Comparison of ENCODE assay signal across 15 mouse cellular contexts in the genomic region with DNA sequence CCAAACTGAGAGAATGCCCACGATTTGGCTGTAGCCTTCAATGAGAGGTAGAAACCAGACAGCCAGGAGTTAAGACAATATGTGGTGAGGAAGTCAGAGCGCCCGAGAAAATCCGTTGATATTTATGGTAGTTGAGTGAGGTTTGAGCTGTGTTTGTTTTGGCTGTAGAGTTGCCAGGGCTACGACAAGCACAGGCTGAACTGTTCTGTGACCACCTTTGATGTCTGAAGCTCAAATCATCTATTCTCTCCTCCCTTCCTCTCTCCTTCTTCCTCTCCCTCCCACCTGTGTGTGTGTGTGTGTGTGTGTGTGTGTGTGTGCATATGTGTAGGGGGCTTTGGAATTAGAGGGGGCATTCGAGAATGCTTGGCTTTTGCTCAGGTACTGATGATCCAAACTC. TPM values are rescaled to one million over a fixed set of nuclear protein-coding genes. Genes with fewer than 3 reads are reported as not detected.
DNase-seq lines count a peak whose midpoint lies in the region; ATAC-seq lines count a peak whose summit lies in the region.
"Had no signal": no experiment of that assay in that cellular context is flagged by ENCODE, and none has a peak within 500 bp of the region (broad histone marks: within the 10 kb centered on the region; RNA-seq: fewer than 3 reads in every experiment).

No protein-coding gene starts in this region.

- no peaks in the 10 kb centered on the region for H3K36me3 ChIP-seq in embryonic facial prominence, embryonic 14.5 days (ENCODE audit: control insufficient read depth, insufficient read depth, low read length)
- H3K36me3 ChIP-seq in embryonic facial prominence, embryonic 10.5 days (replicated peaks): no peaks in the 10 kb centered on the region
- H3K36me3 ChIP-seq in kidney, embryonic 14.5 days (ENCODE audit: control insufficient read depth, insufficient read depth, low read length): no peaks in the 10 kb centered on the region
- H3K36me3 ChIP-seq in midbrain, embryonic 13.5 days: no peaks in the 10 kb centered on the region
- H3K36me3 ChIP-seq: forebrain, embryonic 12.5 days; hindbrain, embryonic 15.5 days; midbrain, embryonic 12.5 days had no signal

- ATAC-seq in embryonic facial prominence, embryonic 14.5 days (ENCODE audit: low read depth): peak; percentile 76
- ATAC-seq in kidney, embryonic 14.5 days (ENCODE audit: low FRiP score, low TSS enrichment): peak; percentile 50; the same call in 1 of the 2 replicates
- ATAC-seq in midbrain, embryonic 13.5 days: no peak
- ATAC-seq: Patski had no signal

- H3K27ac ChIP-seq in embryonic facial prominence, embryonic 14.5 days (replicated peaks; ENCODE audit: low read depth, low read length): no peak overlapping the region
- H3K27ac ChIP-seq in embryonic facial prominence, embryonic 10.5 days (replicated peaks): no peak overlapping the region
- H3K27ac ChIP-seq in kidney, embryonic 14.5 days (ENCODE audit: low read depth, low read length): no peak overlapping the region
- H3K27ac ChIP-seq in midbrain, embryonic 13.5 days: no peak overlapping the region
- H3K27ac ChIP-seq: forebrain, embryonic 12.5 days; hindbrain, embryonic 15.5 days; liver, embryonic 14.5 days; midbrain, embryonic 12.5 days had no signal

- 0 out of 2 replicates have a peak, but pooled peaks cover 4% of the 10 kb centered on the region for H3K4me1 ChIP-seq in embryonic facial prominence, embryonic 14.5 days (ENCODE audit: control insufficient read depth, insufficient read depth, low read length)
- H3K4me1 ChIP-seq in embryonic facial prominence, embryonic 10.5 days: peaks cover 15% of the 10 kb centered on the region
- peaks cover 8% of the 10 kb centered on the region; the same call in 1 of the 2 replicates for H3K4me1 ChIP-seq in kidney, embryonic 14.5 days (ENCODE audit: control insufficient read depth, insufficient read depth, low read length)
- H3K4me1 ChIP-seq in midbrain, embryonic 13.5 days (replicated peaks): peaks cover 6% of the 10 kb centered on the region

- DNase-seq in embryonic facial prominence, embryonic 14.5 days (ENCODE audit: low spot score): peak; percentile 57
- DNase-seq in embryonic facial prominence, embryonic 10.5 days (ENCODE audit: low spot score): no peak
- DNase-seq in kidney, adult 9 months: no peak
- DNase-seq in urinary bladder, postnatal 14 days (ENCODE audit: low spot score): peak; percentile 10
- no peak for DNase-seq in urinary bladder, postnatal 36 days (ENCODE audit: low spot score in 2 of 2)
- DNase-seq in cerebellum, postnatal 14 days: no peak
- DNase-seq: adrenal gland, postnatal 10 days; cerebellum, adult 11-12 months had no signal

- no peak overlapping the region for H3K4me3 ChIP-seq in embryonic facial prominence, embryonic 14.5 days (ENCODE audit: low read depth, low read length)
- no peak overlapping the region for H3K4me3 ChIP-seq in embryonic facial prominence, embryonic 10.5 days
- no peak overlapping the region for H3K4me3 ChIP-seq in kidney, embryonic 14.5 days (ENCODE audit: low read length)
- H3K4me3 ChIP-seq in midbrain, embryonic 13.5 days (replicated peaks): no peak overlapping the region
- H3K4me3 ChIP-seq: forebrain, embryonic 12.5 days; hindbrain, embryonic 15.5 days; midbrain, embryonic 12.5 days had no signal

- H3K4me2 ChIP-seq in embryonic facial prominence, embryonic 14.5 days (ENCODE audit: low read depth, low read length): no peak overlapping the region
- no peak overlapping the region for H3K4me2 ChIP-seq in kidney, embryonic 14.5 days (replicated peaks; ENCODE audit: low read depth, low read length)
- no peak overlapping the region for H3K4me2 ChIP-seq in midbrain, embryonic 13.5 days (replicated peaks)
- H3K4me2 ChIP-seq: forebrain, embryonic 12.5 days; hindbrain, embryonic 15.5 days; midbrain, embryonic 12.5 days had no signal

- no peak overlapping the region for H3K9ac ChIP-seq in embryonic facial prominence, embryonic 14.5 days (ENCODE audit: low read depth, low read length)
- H3K9ac ChIP-seq in kidney, embryonic 14.5 days (ENCODE audit: low read depth, low read length): no peak overlapping the region
- no peak overlapping the region for H3K9ac ChIP-seq in midbrain, embryonic 13.5 days (replicated peaks)
- H3K9ac ChIP-seq: forebrain, embryonic 12.5 days; hindbrain, embryonic 15.5 days; liver, embryonic 14.5 days; midbrain, embryonic 12.5 days had no signal

- H3K9me3 ChIP-seq in embryonic facial prominence, embryonic 14.5 days (ENCODE audit: control insufficient read depth, low read length): no peaks in the 10 kb centered on the region
- H3K9me3 ChIP-seq in embryonic facial prominence, embryonic 10.5 days: no peaks in the 10 kb centered on the region
- no peaks in the 10 kb centered on the region for H3K9me3 ChIP-seq in kidney, embryonic 14.5 days (ENCODE audit: control insufficient read depth, low read length)
- H3K9me3 ChIP-seq in midbrain, embryonic 13.5 days: no peaks in the 10 kb centered on the region
- H3K9me3 ChIP-seq: forebrain, embryonic 12.5 days; hindbrain, embryonic 15.5 days; midbrain, embryonic 12.5 days had no signal

- WGBS in embryonic facial prominence, embryonic 14.5 days: 41% methylated on average over 6 of the region's 6 CpGs
- 67% methylated on average over 6 of the region's 6 CpGs for WGBS in embryonic facial prominence, embryonic 10.5 days
- whole genome bisulfite sequencing in kidney, embryonic 14.5 days: 23% methylated on average over 6 of the region's 6 CpGs
- 72% methylated on average over 6 of the region's 6 CpGs for WGBS in midbrain, embryonic 13.5 days

- H3K27me3 ChIP-seq in embryonic facial prominence, embryonic 14.5 days (replicated peaks; ENCODE audit: control insufficient read depth, insufficient read depth, low read length): no peaks in the 10 kb centered on the region
- no peaks in the 10 kb centered on the region for H3K27me3 ChIP-seq in embryonic facial prominence, embryonic 10.5 days (replicated peaks; ENCODE audit: low read depth, poor library complexity, severe bottlenecking)
- H3K27me3 ChIP-seq in kidney, embryonic 14.5 days (ENCODE audit: control insufficient read depth, insufficient read depth, low read length): no peaks in the 10 kb centered on the region
- H3K27me3 ChIP-seq in midbrain, embryonic 13.5 days: no peaks in the 10 kb centered on the region
- H3K27me3 ChIP-seq: forebrain, embryonic 12.5 days; hindbrain, embryonic 15.5 days; midbrain, embryonic 12.5 days; Patski had no signal

RNA-seq across cellular contexts. Expression of gene G3bp2, which starts 19.5 kb away (rescaled TPM):
- 153 and 175 TPM in 2 replicates for polyA plus RNA-seq in embryonic facial prominence, embryonic 14.5 days (2014; fragmentation: Nextera tagmentation; extraction: Ambion mirVana)
- 282 and 292 TPM in 2 replicates for polyA plus RNA-seq in embryonic facial prominence, embryonic 10.5 days (2016; fragmentation: Nextera tagmentation; extraction: Ambion mirVana)
- polyA plus RNA-seq in kidney, embryonic 14.5 days (2014; fragmentation: Nextera tagmentation; extraction: Ambion mirVana): 159 and 214 TPM in 2 replicates
- polyA plus RNA-seq in midbrain, embryonic 13.5 days (2015; fragmentation: Nextera tagmentation; extraction: Ambion mirVana): 371 and 409 TPM in 2 replicates

RNA-seq across cellular contexts. Expression of gene Uso1, which starts 34.7 kb away (rescaled TPM):
- polyA plus RNA-seq in embryonic facial prominence, embryonic 14.5 days (2014; fragmentation: Nextera tagmentation; extraction: Ambion mirVana): 41.8 and 49.3 TPM in 2 replicates
- 36.8 and 38.0 TPM in 2 replicates for polyA plus RNA-seq in embryonic facial prominence, embryonic 10.5 days (2016; fragmentation: Nextera tagmentation; extraction: Ambion mirVana)
- polyA plus RNA-seq in kidney, embryonic 14.5 days (2014; fragmentation: Nextera tagmentation; extraction: Ambion mirVana): 29.0 and 33.4 TPM in 2 replicates
- polyA plus RNA-seq in midbrain, embryonic 13.5 days (2015; fragmentation: Nextera tagmentation; extraction: Ambion mirVana): 50.2 and 50.3 TPM in 2 replicates

RNA-seq across cellular contexts. Expression of gene Cdkl2, which starts 59.4 kb away (rescaled TPM):
- 2.9 and 4.3 TPM in 2 replicates for polyA plus RNA-seq in embryonic facial prominence, embryonic 14.5 days (2014; fragmentation: Nextera tagmentation; extraction: Ambion mirVana)
- polyA plus RNA-seq in embryonic facial prominence, embryonic 10.5 days (2016; fragmentation: Nextera tagmentation; extraction: Ambion mirVana): 0.35 and 0.88 TPM in 2 replicates
- polyA plus RNA-seq in kidney, embryonic 14.5 days (2014; fragmentation: Nextera tagmentation; extraction: Ambion mirVana): 0.79 and 1.3 TPM in 2 replicates
- 2.1 and 2.6 TPM in 2 replicates for polyA plus RNA-seq in midbrain, embryonic 13.5 days (2015; fragmentation: Nextera tagmentation; extraction: Ambion mirVana)

Comparison
In these comparisons a context has a peak if more than half of its experiments do, and no peak if none do; other contexts are left out.
1. DNase-seq: peak in embryonic facial prominence, embryonic 14.5 days (single experiment) and urinary bladder, postnatal 14 days (single experiment); none in embryonic facial prominence, embryonic 10.5 days (single experiment), kidney, adult 9 months (single experiment), urinary bladder, postnatal 36 days (0 of 2) and cerebellum, postnatal 14 days (0 of 2).